Mouse (Mus musculus) lung, postnatal 0 days (tissue): ENCODE results near the gene 0610030E20Rik.

Experiments
- CTCF ChIP-seq: IDR thresholded peaks from 2 replicates; pipeline ENCODE4 v1.5.1; 2016; ENCODE audit warnings: antibody characterized with exemption, mild to moderate bottlenecking
- EP300 ChIP-seq: IDR thresholded peaks from 2 replicates; pipeline ENCODE4 v1.6.1; 2016; ENCODE audit warnings: antibody characterized with exemption, mild to moderate bottlenecking, control low read depth

- TF ChIP-seq CTCF: no peak
- no peak for TF ChIP-seq EP300
These were observed 14.0 kb downstream of the 0610030E20Rik start for GRCm38 (mm10) chr6:72361121-72361551.
